Mouse (Mus musculus) heart, postnatal 0 days (tissue): Measurements from ENCODE around the gene Ralgps2.

ENCODE experiments used
- CTCF ChIP-seq: IDR thresholded peaks from 2 replicates; pipeline ENCODE4 v1.5.1; 2016; ENCODE audit warnings: antibody characterized with exemption, control low read depth, low read depth
- EP300 ChIP-seq: IDR thresholded peaks from 2 replicates; pipeline ENCODE4 v1.6.1; 2016; ENCODE audit warnings: antibody characterized with exemption, low read depth

- TF ChIP-seq CTCF, result no peak
- TF ChIP-seq EP300, result no peak
Observed at GRCm38 (mm10) chr1:156914942-156915341, 24.5 kb downstream of the Ralgps2 start.
